Mouse (Mus musculus): ENCODE data around the gene Tmed6. TPM values are rescaled to one million over a fixed set of nuclear protein-coding genes. Genes with fewer than 3 reads are reported as not detected.

Gene Tmed6
- polyA plus RNA-seq, 1 experiment = not detected

- Histone ChIP-seq H3K4me3 (ENCODE audit: insufficient read depth, low read length) (no peak overlapping the region), H3K4me1 (ENCODE audit: control insufficient read depth, insufficient read depth, low read length) (no peaks in the 10 kb centered on the region), H3K27ac (ENCODE audit: insufficient read depth, low read depth, low read length) (no peak overlapping the region)
- TF ChIP-seq POLR2A (IDR thresholded peaks at IDR 0.05; ENCODE audit: borderline replicate concordance, low read depth, low read length) (no peak), CTCF (IDR thresholded peaks at IDR 0.05; ENCODE audit: low read depth, low read length) (no peak)
Observed at GRCm38 (mm10) chr8:107014915-107015314, 50.5 kb downstream of the Tmed6 start.

GRCm38 (mm10) chr8:107012666-107013065 lies 52.8 kb downstream of the Tmed6 start:
- Histone ChIP-seq H3K4me1 (ENCODE audit: control insufficient read depth, insufficient read depth, low read length) (no peaks in the 10 kb centered on the region), H3K4me3 (ENCODE audit: insufficient read depth, low read length) (no peak overlapping the region), H3K27ac (ENCODE audit: insufficient read depth, low read depth, low read length) (no peak overlapping the region)
- no peak for TF ChIP-seq POLR2A (IDR thresholded peaks at IDR 0.05; ENCODE audit: borderline replicate concordance, low read depth, low read length)
- no peak for TF ChIP-seq CTCF (IDR thresholded peaks at IDR 0.05; ENCODE audit: low read depth, low read length)

Other genes with a start within 250 kb of the Tmed6 start
- gene Has3, start 195.4 kb downstream of the Tmed6 start, polyA plus RNA-seq (2012; ENCODE audit: insufficient read depth, insufficient read length, missing spikeins) = not detected in 2 replicates
- gene Utp4, start 172.0 kb downstream of the Tmed6 start, polyA plus RNA-seq (2012; ENCODE audit: insufficient read depth, insufficient read length, missing spikeins) = 9.7 and 10.7 TPM in 2 replicates
- 11.4 and 13.7 TPM in 2 replicates for gene Sntb2, start 129.9 kb downstream of the Tmed6 start, polyA plus RNA-seq (2012; ENCODE audit: insufficient read depth, insufficient read length, missing spikeins)
- 41.0 and 42.1 TPM in 2 replicates for gene Vps4a, start 34.4 kb downstream of the Tmed6 start, polyA plus RNA-seq (2012; ENCODE audit: insufficient read depth, insufficient read length, missing spikeins)
- gene Pdf, start 17.0 kb downstream of the Tmed6 start, polyA plus RNA-seq (2012; ENCODE audit: insufficient read depth, insufficient read length, missing spikeins) = 1.7 and 2.4 TPM in 2 replicates
- 24.0 and 27.8 TPM in 2 replicates for gene Cog8, start 9.0 kb downstream of the Tmed6 start, polyA plus RNA-seq (2012; ENCODE audit: insufficient read depth, insufficient read length, missing spikeins)
- 23.4 and 31.0 TPM in 2 replicates for gene Nip7, start 8.8 kb downstream of the Tmed6 start, polyA plus RNA-seq (2012; ENCODE audit: insufficient read depth, insufficient read length, missing spikeins)
- 34.2 and 36.0 TPM in 2 replicates for gene Terf2, start 30.9 kb upstream of the Tmed6 start, polyA plus RNA-seq (2012; ENCODE audit: insufficient read depth, insufficient read length, missing spikeins)
- 43.3 and 47.8 TPM in 2 replicates for gene Cyb5b, start 85.0 kb upstream of the Tmed6 start, polyA plus RNA-seq (2012; ENCODE audit: insufficient read depth, insufficient read length, missing spikeins)
- gene Nfat5, start 227.8 kb upstream of the Tmed6 start, polyA plus RNA-seq (2012; ENCODE audit: insufficient read depth, insufficient read length, missing spikeins) = 45.9 and 54.7 TPM in 2 replicates